Mouse (Mus musculus): ENCODE measurements at regions not wholly inside any gene's neighbourhood (a gene's known extent, or its start where the extent isn't known, plus 50 kb on each side); places are given as distances from the start of the nearest gene placed in this dataset.

- no peak for DNase-seq
Measured at GRCm38 (mm10) chr2:45850018-45850605, 732.9 kb upstream of the Zeb2 start.

- no peak for DNase-seq
Measured at GRCm38 (mm10) chr2:45840389-45840788, 723.2 kb upstream of the Zeb2 start.

- no peak for DNase-seq
Measured at GRCm38 (mm10) chr2:45836546-45837221, 719.5 kb upstream of the Zeb2 start.

GRCm38 (mm10) chr2:45817945-45818719 lies 700.9 kb upstream of the Zeb2 start:
- DNase-seq, result peak; percentile 27

GRCm38 (mm10) chr2:45814741-45815140 lies 697.5 kb upstream of the Zeb2 start:
- no peak for DNase-seq

- no peak for DNase-seq
Measured at GRCm38 (mm10) chr2:45805329-45805728, 688.1 kb upstream of the Zeb2 start.

GRCm38 (mm10) chr2:45800131-45800530 lies 682.9 kb upstream of the Zeb2 start:
- no peak for DNase-seq

- no peak for DNase-seq
Measured at GRCm38 (mm10) chr2:45793561-45793960, 676.4 kb upstream of the Zeb2 start.

- DNase-seq, result no peak
Measured at GRCm38 (mm10) chr2:45789739-45790138, 672.5 kb upstream of the Zeb2 start.

- no peak for DNase-seq
Measured at GRCm38 (mm10) chr2:45787732-45788390, 670.7 kb upstream of the Zeb2 start.

GRCm38 (mm10) chr2:45786787-45787186 lies 669.6 kb upstream of the Zeb2 start:
- no peak for DNase-seq

GRCm38 (mm10) chr2:45785684-45786083 lies 668.5 kb upstream of the Zeb2 start:
- no peak for DNase-seq

GRCm38 (mm10) chr2:45783634-45784412 lies 666.6 kb upstream of the Zeb2 start:
- no peak for DNase-seq

GRCm38 (mm10) chr2:45777466-45777865 lies 660.3 kb upstream of the Zeb2 start:
- no peak for DNase-seq

- no peak for DNase-seq
Measured at GRCm38 (mm10) chr2:45776485-45777135, 659.4 kb upstream of the Zeb2 start.

GRCm38 (mm10) chr2:45775691-45776090 lies 658.5 kb upstream of the Zeb2 start:
- DNase-seq, result no peak

- DNase-seq, result no peak
Measured at GRCm38 (mm10) chr2:45774416-45774815, 657.2 kb upstream of the Zeb2 start.

- no peak for DNase-seq
Measured at GRCm38 (mm10) chr2:45757176-45757575, 640.0 kb upstream of the Zeb2 start.

- no peak for DNase-seq
Measured at GRCm38 (mm10) chr2:45756395-45756794, 639.2 kb upstream of the Zeb2 start.

GRCm38 (mm10) chr2:45751746-45752145 lies 634.6 kb upstream of the Zeb2 start:
- DNase-seq, result no peak

- no peak for DNase-seq
Measured at GRCm38 (mm10) chr2:45749379-45749778, 632.2 kb upstream of the Zeb2 start.
